Mouse (Mus musculus) CH12.LX (cell line): ENCODE measurements around the gene Unkl. TPM values are rescaled to one million over a fixed set of nuclear protein-coding genes. Genes with fewer than 3 reads are reported as not detected.

ENCODE experiments used
- DNase-seq: peaks from one replicate; pipeline ENCODE4 v3.0.0-alpha.2; 2013; ENCODE audit errors: extremely low read depth
- H3K27ac ChIP-seq: 2 replicates; pipeline ENCODE4 v1.5.1; 2012; ENCODE audit warnings: low read depth, mild to moderate bottlenecking, control low read depth, moderate library complexity; ENCODE audit not compliant: insufficient read depth
- H3K27me3 ChIP-seq: replicated peaks from 2 replicates; pipeline ENCODE3; 2012; ENCODE audit warnings: inconsistent platforms
- H3K36me3 ChIP-seq, 2 experiments: replicated peaks in 1 of 2; 2 replicates each; pipeline versions ENCODE3 to v1.6.1; 2012; ENCODE audit warnings: inconsistent platforms in 1 of 2, low read length in 1 of 2, mild to moderate bottlenecking in 1 of 2, mixed read lengths in 1 of 2, moderate library complexity in 1 of 2; ENCODE audit not compliant: control insufficient read depth in 1 of 2, insufficient read depth in 1 of 2
- H3K4me1 ChIP-seq, 2 experiments: 2 replicates each; pipeline ENCODE4 v1.6.1; 2012; ENCODE audit warnings: inconsistent platforms in 1 of 2, moderate library complexity in 1 of 2; ENCODE audit not compliant: insufficient read depth in 2 of 2, control insufficient read depth in 1 of 2
- H3K4me2 ChIP-seq: 2 replicates; pipeline ENCODE4 v1.6.1; 2012; ENCODE audit warnings: low read depth, mild to moderate bottlenecking, control low read depth; ENCODE audit not compliant: poor library complexity, insufficient read depth, severe bottlenecking
- H3K4me3 ChIP-seq, 3 experiments: fragments of 150-350 bp in 1 of 3; sonication (generic) in 1 of 3; replicated peaks in 1 of 3; 2 replicates each; pipeline versions ENCODE3 to v1.5.1; 2011 to 2012; ENCODE audit warnings: low read depth in 2 of 3, low read length in 2 of 3, mild to moderate bottlenecking in 2 of 3, moderate library complexity in 2 of 3, control low read depth in 1 of 3, improper control_type of control experiment in 1 of 3, inconsistent platforms in 1 of 3, mixed read lengths in 1 of 3; ENCODE audit not compliant: poor library complexity in 1 of 3
- H3K79me2 ChIP-seq: replicated peaks from 2 replicates; pipeline ENCODE4 v1.6.1; 2012; ENCODE audit warnings: mild to moderate bottlenecking, moderate library complexity; ENCODE audit not compliant: control insufficient read depth, poor library complexity, insufficient read depth, severe bottlenecking; ENCODE audit errors: extremely low read depth
- H3K9ac ChIP-seq: 2 replicates; pipeline ENCODE4 v1.6.1; 2012; ENCODE audit warnings: low read depth, mild to moderate bottlenecking, control low read depth, moderate library complexity; ENCODE audit not compliant: insufficient read depth
- H3K9me3 ChIP-seq: replicated peaks from 2 replicates; pipeline ENCODE3; 2012; ENCODE audit warnings: low read length, inconsistent platforms, mixed read lengths
- BHLHE40 ChIP-seq: IDR thresholded peaks from 2 replicates; pipeline ENCODE4 v1.6.1; 2011; ENCODE audit warnings: mild to moderate bottlenecking, low read depth, low read length, improper control_type of control experiment
- CHD2 ChIP-seq: IDR thresholded peaks from 2 replicates; pipeline ENCODE4 v1.6.1; 2011; ENCODE audit warnings: low read length, improper control_type of control experiment
- E2F4 ChIP-seq: IDR thresholded peaks from 2 replicates; pipeline ENCODE4 v1.6.1; 2011; ENCODE audit warnings: low read depth, low read length, improper control_type of control experiment; ENCODE audit not compliant: insufficient replicate concordance
- ETS1 ChIP-seq: conservative IDR thresholded peaks from 2 replicates; pipeline ENCODE4 v1.6.1; 2012; ENCODE audit warnings: low read depth, mild to moderate bottlenecking, inconsistent platforms, low read length, improper control_type of control experiment, moderate library complexity
- GABPA ChIP-seq: IDR thresholded peaks from 2 replicates; pipeline ENCODE4 v1.6.1; 2012; ENCODE audit warnings: low read depth, low read length, improper control_type of control experiment, inconsistent platforms; ENCODE audit not compliant: insufficient replicate concordance
- HCFC1 ChIP-seq: IDR thresholded peaks from 2 replicates; pipeline ENCODE4 v1.6.1; 2012; ENCODE audit warnings: low read depth, mild to moderate bottlenecking, inconsistent platforms, low read length, improper control_type of control experiment
- MAZ ChIP-seq: IDR thresholded peaks from 2 replicates; pipeline ENCODE4 v1.6.1; 2012; ENCODE audit warnings: low read depth, mild to moderate bottlenecking, inconsistent platforms, low read length, improper control_type of control experiment, moderate library complexity
- MEF2A ChIP-seq: IDR thresholded peaks from 2 replicates; pipeline ENCODE4 v1.6.1; 2014; ENCODE audit warnings: low read depth, mild to moderate bottlenecking, inconsistent platforms, low read length, improper control_type of control experiment, borderline replicate concordance
- NELFE ChIP-seq: IDR thresholded peaks from 2 replicates; pipeline ENCODE4 v1.6.1; 2011; ENCODE audit warnings: low read depth, low read length, improper control_type of control experiment
- RCOR1 ChIP-seq: conservative IDR thresholded peaks from 2 replicates; pipeline ENCODE4 v1.6.1; 2012; ENCODE audit warnings: low read depth, mild to moderate bottlenecking, inconsistent platforms, low read length, improper control_type of control experiment
- TBP ChIP-seq: conservative IDR thresholded peaks from 2 replicates; pipeline ENCODE4 v1.6.1; 2011; ENCODE audit warnings: low read depth, low read length, improper control_type of control experiment
- TCF12 ChIP-seq: IDR thresholded peaks from 2 replicates; pipeline ENCODE4 v1.6.1; 2014; ENCODE audit warnings: low read depth, mild to moderate bottlenecking, inconsistent platforms, low read length, improper control_type of control experiment
- UBTF ChIP-seq: IDR thresholded peaks from 2 replicates; pipeline ENCODE4 v1.6.1; 2012; ENCODE audit warnings: low read depth, mild to moderate bottlenecking, inconsistent platforms, low read length, improper control_type of control experiment, moderate library complexity
- ZMIZ1 ChIP-seq: IDR thresholded peaks from 2 replicates; pipeline ENCODE4 v1.6.1; 2012; ENCODE audit warnings: low read depth, mild to moderate bottlenecking, inconsistent platforms, low read length, improper control_type of control experiment
- dilution Hi-C: fragments of 300-500 bp; cut with MboI; formaldehyde crosslinking; loops from 2 replicates; pipeline ENCODE4 v1.14.3; 2020; ENCODE audit warnings: low sequenced_read_pairs; ENCODE audit not compliant: extremely low pct_unique_long_range_greater_than_20kb, extremely low pct_ligation_motif_present
- in situ Hi-C: fragments of 300-500 bp; cut with MboI; formaldehyde crosslinking; loops from 3 replicates; pipeline ENCODE4 v1.14.3; 2019; ENCODE audit warnings: low sequenced_read_pairs, low pct_ligation_motif_present, low pct_unique_long_range_greater_than_20kb, mixed read lengths
- polyA plus RNA-seq: library from polyadenylated mRNA; unstranded; fragments of >175 nt; gene quantifications from 2 replicates; pipeline ENCODE4 v1.2.1, GENCODE M21; 2012; ENCODE audit warnings: low read depth; ENCODE audit not compliant: insufficient read length
- total RNA-seq, 2 experiments: library from RNA; depleted of rRNA; stranded (reverse); fragments of 300-350 nt in 1 of 2; fragments of >200 nt in 1 of 2; gene quantifications; 2 replicates each; pipeline ENCODE4 v1.2.3; 2012 to 2014

Gene Unkl
- total and polyA plus RNA-seq, 3 experiments, result 12.0 to 17.2 (median 14.3) TPM

- H3K79me2 ChIP-seq, result no peaks in the 10 kb centered on the region
- H3K27ac ChIP-seq, result no peak overlapping the region
- H3K4me2 ChIP-seq, result no peak overlapping the region
- H3K27me3 ChIP-seq, result no peaks in the 10 kb centered on the region
- TF ChIP-seq HCFC1 (no peak), CHD2 (no peak), UBTF (no peak), ETS1 (no peak), E2F4 (no peak), BHLHE40 (no peak), MEF2A (no peak), TBP (no peak), GABPA (no peak), RCOR1 (no peak), MAZ (no peak), NELFE (no peak)
- H3K36me3 ChIP-seq, result peaks cover 72 to 92% of the 10 kb centered on the region in 2 experiments
- in situ Hi-C loops (no loop called here), dilution Hi-C loops (no loop called here)
- no peak overlapping the region for H3K4me3 ChIP-seq
- peaks cover 4 to 16% of the 10 kb centered on the region in 2 experiments; a peak in 2 of 4 replicates for H3K4me1 ChIP-seq
- peak; percentile 50 for DNase-seq
- no peak overlapping the region for H3K9ac ChIP-seq
- no peaks in the 10 kb centered on the region for H3K9me3 ChIP-seq
These were observed 22.7 kb downstream of the Unkl start for GRCm38 (mm10) chr17:25210680-25211466.

- no peak overlapping the region for H3K4me2 ChIP-seq
- no peak overlapping the region for H3K27ac ChIP-seq
- no peaks in the 10 kb centered on the region for H3K27me3 ChIP-seq
- dilution Hi-C loops, result no loop called here
- H3K36me3 ChIP-seq, result peaks cover 73 to 91% of the 10 kb centered on the region in 2 experiments
- TF ChIP-seq TCF12 (no peak), ZMIZ1 (no peak)
- H3K4me3 ChIP-seq, result no peak overlapping the region
- peaks cover 4 to 16% of the 10 kb centered on the region in 2 experiments; a peak in 2 of 4 replicates for H3K4me1 ChIP-seq
- H3K79me2 ChIP-seq, result no peaks in the 10 kb centered on the region
- no peak for DNase-seq
- H3K9ac ChIP-seq, result no peak overlapping the region
- H3K9me3 ChIP-seq, result no peaks in the 10 kb centered on the region
- in situ Hi-C loops, result no loop called here
These were observed 23.5 kb downstream of the Unkl start for GRCm38 (mm10) chr17:25211705-25212104.
